ENCODE assay signal across 8 mouse cellular contexts in genomic region chr16:18343778-18344177, GRCm38 (mm10). TPM values are rescaled to one million over a fixed set of nuclear protein-coding genes. Genes with fewer than 3 reads are reported as not detected.
DNase-seq lines count a peak whose midpoint lies in the region; ATAC-seq and TF ChIP-seq lines count a peak whose summit lies in the region.

No protein-coding gene starts in this region.

- ATAC-seq in forebrain, embryonic 15.5 days (replicated peaks), result peak; percentile 95
- peak; percentile 91 for ATAC-seq in lung, embryonic 14.5 days (ENCODE audit: insufficient read depth)

- in situ Hi-C loops in ES-E14 (cut with MboI; ENCODE audit: low sequenced_read_pairs in 2 of 2, unreplicated experiment in 2 of 2), result no loop called here

- peak; percentile 89 for DNase-seq in ES-E14 (ENCODE audit: low read depth, low spot score)
- peak; percentile 97 for DNase-seq in cerebellum, adult 11-12 months
- peak; percentile 96 for DNase-seq in heart, postnatal 36 days
- peak; percentile 94 to 98 for DNase-seq in layer of hippocampus, adult 2 months (ENCODE audit: low spot score in 2 of 2)
- DNase-seq in lung, embryonic 14.5 days, result peak; percentile 99
- DNase-seq in thymus, adult 2 months, result peak; percentile 98

- H3K4me2 ChIP-seq in forebrain, embryonic 15.5 days (replicated peaks), result peak overlapping the region; percentile 59
- peak overlapping the region; percentile 87 for H3K4me2 ChIP-seq in lung, embryonic 14.5 days

- TF ChIP-seq POLR2A in olfactory bulb, adult 2 months (IDR thresholded peaks at IDR 0.05; ENCODE audit: insufficient read depth, low read depth, low read length), result peak; percentile 13; the same call in 1 of the 2 replicates
- TF ChIP-seq POLR2A in thymus, adult 2 months (IDR thresholded peaks at IDR 0.05; ENCODE audit: control insufficient read depth, extremely low read depth, insufficient read depth, low read length, poor library complexity), result peak; percentile 92

- TF ChIP-seq CTCF in layer of hippocampus, adult 2 months (conservative IDR thresholded peaks at IDR 0.05), result no peak
- no peak for TF ChIP-seq CTCF in lung, embryonic 14.5 days (IDR thresholded peaks at IDR 0.05; ENCODE audit: low read depth)
- no peak for TF ChIP-seq CTCF in olfactory bulb, adult 2 months (IDR thresholded peaks at IDR 0.05; ENCODE audit: insufficient read depth, low read depth, low read length)
- TF ChIP-seq CTCF in thymus, adult 2 months (IDR thresholded peaks at IDR 0.05; ENCODE audit: borderline replicate concordance, control insufficient read depth, extremely low read depth, insufficient read depth, low read length, poor library complexity), result peak; percentile 65; the same call in 1 of the 2 replicates

- H3K4me3 ChIP-seq in ES-E14 (ENCODE audit: insufficient read depth in 1 of 2, low read depth in 1 of 2, low read length in 2 of 2, poor library complexity in 1 of 2, severe bottlenecking in 1 of 2), result peak overlapping the region; percentile 70 to 84
- peak overlapping the region; percentile 84 for H3K4me3 ChIP-seq in forebrain, embryonic 15.5 days
- peak overlapping the region; percentile 88 for H3K4me3 ChIP-seq in layer of hippocampus, adult 2 months
- H3K4me3 ChIP-seq in lung, embryonic 14.5 days (ENCODE audit: low read depth, low read length), result peak overlapping the region; percentile 64
- peak overlapping the region; percentile 65 for H3K4me3 ChIP-seq in olfactory bulb, adult 2 months (ENCODE audit: insufficient read depth, low read depth, low read length)
- H3K4me3 ChIP-seq in thymus, adult 2 months (ENCODE audit: control insufficient read depth, insufficient read depth, low read length), result peak overlapping the region; percentile 61

- WGBS in forebrain, embryonic 15.5 days, result under 1% methylated on average over 37 of the region's 38 CpGs
- under 1% methylated on average over 38 of the region's 38 CpGs for WGBS in lung, embryonic 14.5 days
- WGBS in olfactory bulb, adult 2 months, result 0% methylated on average over 38 of the region's 38 CpGs
- under 1% methylated on average over 38 of the region's 38 CpGs for WGBS in thymus, adult 2 months

- peak overlapping the region; percentile 65 for H3K9ac ChIP-seq in ES-E14 (ENCODE audit: insufficient read depth, low read depth, low read length, poor library complexity, severe bottlenecking)
- peak overlapping the region; percentile 72 for H3K9ac ChIP-seq in forebrain, embryonic 15.5 days (replicated peaks)
- peak overlapping the region; percentile 60 for H3K9ac ChIP-seq in lung, embryonic 14.5 days

- no peaks in the 10 kb centered on the region for H3K36me3 ChIP-seq in ES-E14 (ENCODE audit: control insufficient read depth, insufficient read depth, low read length, poor library complexity, severe bottlenecking)
- H3K36me3 ChIP-seq in forebrain, embryonic 15.5 days, result no peaks in the 10 kb centered on the region
- no peaks in the 10 kb centered on the region for H3K36me3 ChIP-seq in lung, embryonic 14.5 days (ENCODE audit: insufficient read depth)
- H3K36me3 ChIP-seq in thymus, adult 2 months (ENCODE audit: control insufficient read depth, insufficient read depth, low read length), result no peaks in the 10 kb centered on the region

- no peaks in the 10 kb centered on the region for H3K27me3 ChIP-seq in forebrain, embryonic 15.5 days
- H3K27me3 ChIP-seq in lung, embryonic 14.5 days (ENCODE audit: insufficient read depth, low read length), result peaks cover 7% of the 10 kb centered on the region; the same call in 1 of the 2 replicates
- peaks cover 5% of the 10 kb centered on the region for H3K27me3 ChIP-seq in thymus, adult 2 months (ENCODE audit: control insufficient read depth, insufficient read depth, low read length)

- H3K4me1 ChIP-seq in ES-E14 (ENCODE audit: control insufficient read depth in 2 of 2, insufficient read depth in 2 of 2, low read length in 2 of 2, poor library complexity in 1 of 2), result peaks cover 2 to 11% of the 10 kb centered on the region in 2 experiments; a peak in 2 of 4 replicates
- peaks cover 50% of the 10 kb centered on the region for H3K4me1 ChIP-seq in forebrain, embryonic 15.5 days
- peaks cover 7% of the 10 kb centered on the region; the same call in 1 of the 2 replicates for H3K4me1 ChIP-seq in lung, embryonic 14.5 days (ENCODE audit: insufficient read depth)
- peaks cover 23% of the 10 kb centered on the region for H3K4me1 ChIP-seq in olfactory bulb, adult 2 months (ENCODE audit: control insufficient read depth, insufficient read depth, low read length)
- H3K4me1 ChIP-seq in thymus, adult 2 months (replicated peaks; ENCODE audit: control insufficient read depth, insufficient read depth, low read length), result peaks cover 21% of the 10 kb centered on the region

- no peaks in the 10 kb centered on the region for H3K9me3 ChIP-seq in ES-E14 (ENCODE audit: control insufficient read depth, insufficient read depth, low read depth, low read length)
- no peaks in the 10 kb centered on the region for H3K9me3 ChIP-seq in forebrain, embryonic 15.5 days
- H3K9me3 ChIP-seq in lung, embryonic 14.5 days (ENCODE audit: low read depth, low read length), result no peaks in the 10 kb centered on the region

- H3K27ac ChIP-seq in ES-E14 (ENCODE audit: insufficient read depth, low read depth, low read length, poor library complexity, severe bottlenecking), result no peak overlapping the region
- H3K27ac ChIP-seq in forebrain, embryonic 15.5 days (replicated peaks), result peak overlapping the region; percentile 77
- H3K27ac ChIP-seq in layer of hippocampus, adult 2 months, result peak overlapping the region; percentile 91
- H3K27ac ChIP-seq in lung, embryonic 14.5 days (ENCODE audit: low read depth), result no peak overlapping the region
- peak overlapping the region; percentile 0; the same call in 1 of the 2 replicates for H3K27ac ChIP-seq in olfactory bulb, adult 2 months (ENCODE audit: insufficient read depth, low read depth, low read length)
- H3K27ac ChIP-seq in thymus, adult 2 months (ENCODE audit: control insufficient read depth, insufficient read depth, low read length), result no peak overlapping the region

- intact Hi-C loops in heart, postnatal 36 days (cut with DNase I), result loop anchor here (2.0 to 10.0 kb wide), 3 partner anchors 63 to 531 kb away; partner anchors contain the start of genes Hira, Mrpl40 and Slc25a1

TF ChIP-seq in ES-E14, 5 proteins besides CTCF, POLR2A, EP300 and RAD21:
- TF ChIP-seq CHD2 (IDR thresholded peaks at IDR 0.05; ENCODE audit: low read depth, low read length) (no peak), HCFC1 (IDR thresholded peaks at IDR 0.05; ENCODE audit: borderline replicate concordance, insufficient read depth, low read length) (no peak), ZC3H11A (IDR thresholded peaks at IDR 0.05; ENCODE audit: borderline replicate concordance, low read depth, low read length) (no peak), ZNF384 (IDR thresholded peaks at IDR 0.05; ENCODE audit: low read depth, low read length) (no peak), MAFK (IDR thresholded peaks at IDR 0.05; ENCODE audit: insufficient read depth, low read depth, low read length) (no peak)
TF ChIP-seq in ES-E14: peak in this region for 0.

RNA-seq across cellular contexts. Expression of gene Tango2, which starts 4.1 kb away (rescaled TPM):
- 10.0 and 10.4 TPM in 2 replicates for total RNA-seq in ES-E14 (2012; rRNA removed)
- polyA plus RNA-seq in forebrain, embryonic 15.5 days (2015; fragmentation: Nextera tagmentation; extraction: Ambion mirVana), result 76.5 and 78.1 TPM in 2 replicates
- 100 to 1,000 TPM; 152 to 177 TPM for total RNA-seq in heart, postnatal 36 days (2021)
- total RNA-seq in layer of hippocampus, adult 2 months (2021), result 100 to 1,000 TPM; 128 to 130 TPM
- 23.6 and 27.2 TPM in 2 replicates for polyA plus RNA-seq in lung, embryonic 14.5 days (2014; fragmentation: Nextera tagmentation; extraction: Ambion mirVana)
- polyA plus RNA-seq in olfactory bulb, adult 2 months (2012; ENCODE audit: insufficient read depth, insufficient read length, low replicate concordance, missing spikeins), result not detected in 2 replicates
- 53.7 and 67.3 TPM in 2 replicates for polyA plus RNA-seq in thymus, adult 2 months (2012; rRNA removed)

RNA-seq across cellular contexts. Expression of gene Arvcf, which starts 4.2 kb away (rescaled TPM):
- total RNA-seq in ES-E14 (2012; rRNA removed), result 48.0 and 60.1 TPM in 2 replicates
- 63.3 and 72.0 TPM in 2 replicates for polyA plus RNA-seq in forebrain, embryonic 15.5 days (2015; fragmentation: Nextera tagmentation; extraction: Ambion mirVana)
- total RNA-seq in heart, postnatal 36 days (2021), result 10 to 100 TPM; 21.1 to 25.6 TPM
- 10 to 100 TPM; 40.4 to 41.4 TPM for total RNA-seq in layer of hippocampus, adult 2 months (2021)
- polyA plus RNA-seq in lung, embryonic 14.5 days (2014; fragmentation: Nextera tagmentation; extraction: Ambion mirVana), result 25.7 and 30.8 TPM in 2 replicates
- 956 TPM in 1 of 2 replicates, not detected in the other for polyA plus RNA-seq in olfactory bulb, adult 2 months (2012; ENCODE audit: insufficient read depth, insufficient read length, low replicate concordance, missing spikeins)
- polyA plus RNA-seq in thymus, adult 2 months (2012; rRNA removed), result 52.3 and 56.0 TPM in 2 replicates

RNA-seq across cellular contexts. Expression of gene Dgcr8, which starts 54.7 kb away (rescaled TPM):
- 65.7 and 84.1 TPM in 2 replicates for total RNA-seq in ES-E14 (2012; rRNA removed)
- polyA plus RNA-seq in forebrain, embryonic 15.5 days (2015; fragmentation: Nextera tagmentation; extraction: Ambion mirVana), result 38.5 and 40.9 TPM in 2 replicates
- 10 to 100 TPM; 12.7 to 14.6 TPM for total RNA-seq in heart, postnatal 36 days (2021)
- 10 to 100 TPM; 46.1 to 46.7 TPM for total RNA-seq in layer of hippocampus, adult 2 months (2021)
- 42.2 and 44.4 TPM in 2 replicates for polyA plus RNA-seq in lung, embryonic 14.5 days (2014; fragmentation: Nextera tagmentation; extraction: Ambion mirVana)
- polyA plus RNA-seq in olfactory bulb, adult 2 months (2012; ENCODE audit: insufficient read depth, insufficient read length, low replicate concordance, missing spikeins), result not detected in 2 replicates
- 70.0 and 79.3 TPM in 2 replicates for polyA plus RNA-seq in thymus, adult 2 months (2012; rRNA removed)

Comparison
In these comparisons a context has a peak if more than half of its experiments do, and no peak if none do; other contexts are left out.
1. H3K27ac ChIP-seq: peak in forebrain, embryonic 15.5 days (single experiment), layer of hippocampus, adult 2 months (single experiment) and olfactory bulb, adult 2 months (single experiment); none in ES-E14 (single experiment), lung, embryonic 14.5 days (single experiment) and thymus, adult 2 months (single experiment).
2. RNA of gene Tango2, which starts 4.1 kb away (polyA plus RNA-seq): 76.5 to 78.1 TPM in forebrain, embryonic 15.5 days, 53.7 to 67.3 TPM in thymus, adult 2 months and 23.6 to 27.2 TPM in lung, embryonic 14.5 days; not detected in olfactory bulb, adult 2 months; every median in the first group is over 10 times any median in the second.
3. Peak in every context shown above with its lines, with median percentiles within 50 percentile points of each other: DNase-seq, H3K4me3 ChIP-seq and H3K9ac ChIP-seq.